Mouse (Mus musculus) ES-Bruce4 (cell line): ENCODE results near the gene Mapkapk3. TPM values are rescaled to one million over a fixed set of nuclear protein-coding genes. Genes with fewer than 3 reads are reported as not detected.

Source experiments
- H3K27ac ChIP-seq: 2 replicates; pipeline ENCODE4 v1.5.1; 2012; ENCODE audit warnings: low read length, inconsistent platforms; ENCODE audit not compliant: insufficient read depth
- H3K27me3 ChIP-seq: 2 replicates; pipeline ENCODE4 v1.6.1; 2012; ENCODE audit warnings: mild to moderate bottlenecking, low read length, inconsistent platforms; ENCODE audit not compliant: control insufficient read depth, poor library complexity, insufficient read depth, severe bottlenecking
- H3K36me3 ChIP-seq: 2 replicates; pipeline ENCODE4 v1.6.1; 2012; ENCODE audit warnings: inconsistent platforms, mild to moderate bottlenecking, low read length, moderate library complexity; ENCODE audit not compliant: control insufficient read depth, poor library complexity, insufficient read depth, severe bottlenecking
- H3K4me1 ChIP-seq: one replicate; pipeline ENCODE4 v1.8.1; 2011; ENCODE audit warnings: low read length; ENCODE audit not compliant: control insufficient read depth, insufficient read depth
- H3K4me3 ChIP-seq: 2 replicates; pipeline ENCODE4 v1.5.1; 2011; ENCODE audit warnings: low read depth, mild to moderate bottlenecking, low read length
- H3K9ac ChIP-seq: 2 replicates; pipeline ENCODE4 v1.6.1; 2012; ENCODE audit warnings: low read depth, mild to moderate bottlenecking, inconsistent platforms; ENCODE audit not compliant: poor library complexity, severe bottlenecking
- H3K9me3 ChIP-seq: replicated peaks from 2 replicates; pipeline ENCODE4 v1.6.1; 2012; ENCODE audit warnings: mild to moderate bottlenecking, low read length, inconsistent platforms; ENCODE audit not compliant: control insufficient read depth, poor library complexity, insufficient read depth, severe bottlenecking
- CTCF ChIP-seq: IDR thresholded peaks from one replicate; pipeline ENCODE4 v1.8.1; 2011; ENCODE audit warnings: low read depth, low read length
- EP300 ChIP-seq: IDR thresholded peaks from 2 replicates; pipeline ENCODE4 v1.6.1; 2011; ENCODE audit warnings: low read depth, low read length; ENCODE audit not compliant: insufficient read depth
- POLR2A ChIP-seq: IDR thresholded peaks from one replicate; pipeline ENCODE4 v1.8.1; 2011; ENCODE audit warnings: low read length; ENCODE audit not compliant: insufficient read depth
- polyA plus RNA-seq: library from polyadenylated mRNA; stranded (reverse); fragments of >200 nt; gene quantifications from 2 replicates; pipeline ENCODE4 v1.2.4, GENCODE M21; 2011; ENCODE audit warnings: low read depth; ENCODE audit not compliant: missing spikeins, insufficient read depth, insufficient read length

Mapkapk3 gene
- polyA plus RNA-seq, 1 experiment: 71.8 TPM

DNA sequence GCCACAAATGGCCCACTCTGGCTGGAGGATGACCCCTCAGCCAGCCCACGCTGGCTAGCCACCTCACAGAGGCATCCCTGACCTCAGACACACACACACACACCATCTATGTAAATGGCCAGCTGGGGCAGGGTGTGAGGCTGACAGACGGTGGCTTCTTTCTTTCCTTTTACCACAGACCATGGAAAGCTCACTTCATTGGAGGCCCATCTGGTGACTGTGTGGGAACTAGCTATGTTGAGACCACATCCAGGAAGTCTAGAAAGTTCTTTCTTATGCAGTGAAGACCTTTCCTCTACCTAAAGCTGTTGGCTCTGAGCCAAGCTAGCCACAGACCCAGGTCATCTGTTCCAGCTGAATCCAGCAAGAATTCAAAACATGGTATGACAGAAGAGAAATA, 44.0 kb upstream of the Mapkapk3 start:
- no peak for TF ChIP-seq CTCF
- no peak for TF ChIP-seq POLR2A
- no peak for TF ChIP-seq EP300
- Histone ChIP-seq H3K4me1 (no peaks in the 10 kb centered on the region), H3K27ac (no peak overlapping the region), H3K27me3 (no peaks in the 10 kb centered on the region), H3K36me3 (no peaks in the 10 kb centered on the region), H3K9me3 (no peaks in the 10 kb centered on the region), H3K9ac (no peak overlapping the region), H3K4me3 (no peak overlapping the region)

DNA sequence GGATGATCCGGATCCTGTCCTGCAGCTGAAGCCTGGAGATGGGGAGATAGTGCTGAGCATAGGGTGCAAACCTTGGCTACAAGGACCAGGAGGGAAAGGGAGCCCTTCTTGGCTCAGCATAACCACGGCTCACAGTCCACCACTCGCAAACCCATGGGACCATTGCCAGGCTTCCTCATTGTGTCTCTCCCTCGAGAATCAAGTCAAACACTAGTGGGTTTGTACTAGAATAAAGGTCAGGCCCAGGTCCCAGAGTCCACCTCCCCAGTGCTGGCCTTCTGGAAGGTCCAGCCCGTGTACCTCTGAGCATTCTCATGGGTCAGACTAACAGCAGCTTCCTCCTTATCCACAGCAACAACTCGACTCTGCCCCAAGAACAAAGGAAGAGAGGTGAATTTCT, 41.1 kb upstream of the Mapkapk3 start:
- Histone ChIP-seq H3K9me3 (no peaks in the 10 kb centered on the region), H3K9ac (no peak overlapping the region), H3K27me3 (no peaks in the 10 kb centered on the region), H3K4me3 (no peak overlapping the region), H3K27ac (no peak overlapping the region), H3K4me1 (peaks cover 6% of the 10 kb centered on the region), H3K36me3 (no peaks in the 10 kb centered on the region)
- TF ChIP-seq EP300 (no peak), CTCF (no peak), POLR2A (no peak)

DNA sequence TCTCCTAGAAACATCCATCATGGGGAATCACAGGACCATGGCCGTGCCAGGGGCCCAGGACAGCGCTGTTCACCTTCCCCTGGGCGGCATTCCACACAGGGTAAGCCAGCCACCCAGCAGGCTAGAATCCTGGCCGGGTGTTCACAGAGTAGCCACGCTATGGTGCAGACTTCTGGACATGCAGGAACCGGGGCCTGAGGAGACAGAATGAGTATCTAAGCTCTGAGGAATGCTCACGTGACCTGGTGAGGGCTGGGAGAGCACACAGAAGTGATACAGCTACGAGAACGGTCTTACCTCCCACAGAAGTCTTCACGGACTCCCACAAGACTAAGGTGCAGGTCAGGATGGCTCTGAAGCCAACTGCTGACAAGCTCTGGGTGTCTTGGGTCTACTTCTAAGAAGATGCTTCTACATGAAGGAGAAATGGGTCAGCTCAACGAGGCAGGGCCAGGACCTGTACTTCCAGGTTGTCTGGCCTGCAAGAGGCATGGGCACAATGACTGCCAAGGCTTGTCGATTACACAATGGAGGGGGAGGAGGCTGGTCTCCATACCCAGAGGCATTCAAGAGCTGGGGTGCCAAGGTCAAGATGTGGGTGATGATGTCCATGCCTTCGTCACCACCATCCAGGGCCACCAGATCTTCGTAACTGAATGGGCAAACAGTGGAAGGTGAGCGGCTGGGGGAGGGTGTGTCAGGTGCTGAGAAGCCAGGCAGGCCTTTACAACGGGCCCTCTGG, 38.4 kb upstream of the Mapkapk3 start:
- H3K9me3 ChIP-seq: no peaks in the 10 kb centered on the region
- no peaks in the 10 kb centered on the region for H3K36me3 ChIP-seq
- H3K27ac ChIP-seq: no peak overlapping the region
- TF ChIP-seq CTCF (no peak), EP300 (no peak), POLR2A (no peak)
- H3K27me3 ChIP-seq: no peaks in the 10 kb centered on the region
- H3K4me3 ChIP-seq: no peak overlapping the region
- H3K9ac ChIP-seq: no peak overlapping the region
- H3K4me1 ChIP-seq: peaks cover 6% of the 10 kb centered on the region

DNA sequence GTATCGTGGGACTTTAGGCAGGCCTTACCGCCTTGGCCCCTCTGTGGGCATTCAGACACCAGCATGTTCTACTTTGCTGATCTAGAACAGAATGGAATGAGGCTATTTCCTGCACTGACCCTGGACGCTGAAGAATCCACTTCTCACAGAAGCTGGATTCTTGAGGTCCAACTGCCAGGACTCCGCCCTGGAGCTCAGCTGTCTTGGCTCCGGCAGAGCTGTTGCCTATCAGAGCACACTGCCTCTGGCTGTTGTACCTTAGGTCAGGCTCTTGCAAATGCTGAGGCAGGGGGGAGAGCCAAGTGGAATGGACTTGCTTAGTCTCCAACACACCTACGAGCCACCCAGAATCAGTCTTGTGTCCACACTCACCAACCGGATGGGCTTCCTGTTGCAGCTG, 36.2 kb upstream of the Mapkapk3 start:
- H3K27me3 ChIP-seq: no peaks in the 10 kb centered on the region

GRCm38 (mm10) chr9:107324799-107325561, 35.3 kb upstream of the Mapkapk3 start:
- H3K27me3 ChIP-seq: no peaks in the 10 kb centered on the region
- H3K9ac ChIP-seq: no peak overlapping the region
- TF ChIP-seq POLR2A (no peak), CTCF (no peak)
- no peaks in the 10 kb centered on the region for H3K9me3 ChIP-seq
- peaks cover 6% of the 10 kb centered on the region for H3K4me1 ChIP-seq
- no peaks in the 10 kb centered on the region for H3K36me3 ChIP-seq
- H3K4me3 ChIP-seq: no peak overlapping the region
- H3K27ac ChIP-seq: no peak overlapping the region

More for the DNA sequence above, 36.2 kb upstream of the Mapkapk3 start:
- H3K4me1 ChIP-seq: peaks cover 6% of the 10 kb centered on the region
- no peak overlapping the region for H3K4me3 ChIP-seq
- H3K36me3 ChIP-seq: no peaks in the 10 kb centered on the region
- no peak overlapping the region for H3K27ac ChIP-seq
- H3K9me3 ChIP-seq: no peaks in the 10 kb centered on the region
- no peak overlapping the region for H3K9ac ChIP-seq
- peak; percentile 26; the same call in 1 of the 2 replicates for TF ChIP-seq EP300
- TF ChIP-seq POLR2A: no peak

DNA sequence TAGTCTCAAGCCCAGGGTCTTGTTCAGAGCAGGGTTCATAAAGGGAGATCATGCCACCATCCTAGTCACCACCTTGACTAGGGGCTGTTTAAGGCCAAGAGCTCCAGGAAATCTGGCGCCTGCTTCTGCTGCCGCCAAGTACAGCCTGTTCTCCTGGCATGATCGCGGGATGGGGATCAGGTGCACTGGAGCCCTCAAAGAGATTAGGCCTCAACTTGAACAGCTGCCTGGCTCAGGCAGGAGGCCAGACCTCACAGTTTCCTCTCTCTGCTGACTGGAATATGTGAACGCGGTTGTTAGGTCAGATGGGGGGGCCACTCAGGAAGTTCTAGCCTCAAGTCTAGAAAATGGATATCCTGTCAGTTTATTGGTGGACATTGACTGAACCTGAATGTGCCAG, 33.9 kb upstream of the Mapkapk3 start:
- H3K27ac ChIP-seq: no peak overlapping the region
- H3K4me1 ChIP-seq: peaks cover 6% of the 10 kb centered on the region
- H3K9ac ChIP-seq: no peak overlapping the region
- no peaks in the 10 kb centered on the region for H3K36me3 ChIP-seq
- no peak for TF ChIP-seq POLR2A
- TF ChIP-seq CTCF: no peak
- TF ChIP-seq EP300: no peak
- no peaks in the 10 kb centered on the region for H3K9me3 ChIP-seq
- no peaks in the 10 kb centered on the region for H3K27me3 ChIP-seq
- no peak overlapping the region for H3K4me3 ChIP-seq
